Mouse (Mus musculus) adrenal gland, adult (tissue): Measurements from ENCODE around the gene Rbmy.
"Not testable (repeated sequence)": the region's sequence is repeated elsewhere in the genome, so short reads cannot be mapped to it uniquely, and the experiment has no call there.

ENCODE experiments used
- DNase-seq, 2 experiments: peaks; one replicate each; pipeline ENCODE4 v3.0.0; 2022 to 2023; ENCODE audit warnings: low spot score in 1 of 2; ENCODE audit not compliant: inconsistent age in 2 of 2

The Rbmy gene

DNA sequence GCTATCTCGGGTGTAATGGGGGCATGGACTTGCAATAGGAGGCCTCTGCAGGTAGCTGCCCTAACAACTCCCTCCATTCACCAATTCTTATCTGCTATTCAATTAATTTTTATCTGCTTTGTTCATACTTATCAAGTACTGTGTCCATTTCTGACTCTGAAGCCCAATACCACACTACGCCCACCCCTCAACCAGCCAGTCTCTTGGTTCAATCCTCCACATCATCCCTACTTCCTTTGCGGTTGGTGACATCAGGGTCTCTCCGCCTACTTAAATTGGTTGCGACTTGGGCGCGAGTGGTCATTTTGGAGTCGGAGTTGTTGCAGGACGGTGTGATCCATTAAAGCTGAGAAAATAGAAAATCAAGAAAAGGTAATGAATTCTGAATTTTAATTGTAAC, at the start of gene Rbmy, which contains the start of gene Gm10256:
Rbmy (plus strand) TSS at position 301 of the 400 bp plus-strand sequence.
Gm10256 (plus strand) TSS at position 320 of the 400 bp plus-strand sequence.
- DNase-seq: not testable (repeated sequence)

DNA sequence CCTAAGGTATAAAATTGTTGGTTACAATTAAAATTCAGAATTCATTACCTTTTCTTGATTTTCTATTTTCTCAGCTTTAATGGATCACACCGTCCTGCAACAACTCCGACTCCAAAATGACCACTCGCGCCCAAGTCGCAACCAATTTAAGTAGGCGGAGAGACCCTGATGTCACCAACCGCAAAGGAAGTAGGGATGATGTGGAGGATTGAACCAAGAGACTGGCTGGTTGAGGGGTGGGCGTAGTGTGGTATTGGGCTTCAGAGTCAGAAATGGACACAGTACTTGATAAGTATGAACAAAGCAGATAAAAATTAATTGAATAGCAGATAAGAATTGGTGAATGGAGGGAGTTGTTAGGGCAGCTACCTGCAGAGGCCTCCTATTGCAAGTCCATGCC, 34.4 kb upstream of the Rbmy start, which contains the start of gene Gm4064:
Gm4064 (minus strand) TSS at position 101 of the 400 bp plus-strand sequence.
- not testable (repeated sequence) for DNase-seq
